Mouse (Mus musculus) ES-E14 (cell line): Measurements from ENCODE around the gene Dnm1. TPM values are rescaled to one million over a fixed set of nuclear protein-coding genes. Genes with fewer than 3 reads are reported as not detected.
A peak's percentile ranks its signal among the peaks of the same experiment; 100 is the strongest.

Source experiments
- DNase-seq: peaks from one replicate; pipeline ENCODE4 v3.0.0-alpha.2; 2013; ENCODE audit warnings: low read depth, low spot score
- H3K27ac ChIP-seq: 2 replicates; pipeline ENCODE4 v1.5.1; 2012; ENCODE audit warnings: low read depth, mild to moderate bottlenecking, low read length, moderate library complexity, mixed read lengths; ENCODE audit not compliant: poor library complexity, insufficient read depth, severe bottlenecking
- H3K36me3 ChIP-seq: 2 replicates; pipeline ENCODE4 v1.6.1; 2012; ENCODE audit warnings: mild to moderate bottlenecking, low read length, moderate library complexity, mixed read lengths; ENCODE audit not compliant: control insufficient read depth, poor library complexity, insufficient read depth, severe bottlenecking
- H3K4me1 ChIP-seq, 2 experiments: fragments of 150-350 bp in 1 of 2; sonication (generic) in 1 of 2; 2 replicates each; pipeline ENCODE4 v1.6.1; 2012; ENCODE audit warnings: low read length in 2 of 2, mild to moderate bottlenecking in 1 of 2, mixed read lengths in 1 of 2; ENCODE audit not compliant: control insufficient read depth in 2 of 2, insufficient read depth in 2 of 2, poor library complexity in 1 of 2
- H3K4me3 ChIP-seq, 2 experiments: fragments of 150-350 bp in 1 of 2; sonication (generic) in 1 of 2; 2 replicates each; pipeline ENCODE4 v1.5.1; 2012; ENCODE audit warnings: low read length in 2 of 2, low read depth in 1 of 2, mild to moderate bottlenecking in 1 of 2, mixed read lengths in 1 of 2; ENCODE audit not compliant: insufficient read depth in 1 of 2, poor library complexity in 1 of 2, severe bottlenecking in 1 of 2
- H3K9ac ChIP-seq: 2 replicates; pipeline ENCODE4 v1.6.1; 2012; ENCODE audit warnings: low read depth, mild to moderate bottlenecking, low read length, mixed read lengths; ENCODE audit not compliant: poor library complexity, insufficient read depth, severe bottlenecking
- H3K9me3 ChIP-seq: fragments of 150-350 bp; sonication (generic); 2 replicates; pipeline ENCODE4 v1.6.1; 2012; ENCODE audit warnings: low read depth, mild to moderate bottlenecking, low read length; ENCODE audit not compliant: control insufficient read depth, insufficient read depth
- CHD2 ChIP-seq: IDR thresholded peaks from 2 replicates; pipeline ENCODE4 v1.6.1; 2014; ENCODE audit warnings: mild to moderate bottlenecking, low read depth, low read length, inconsistent platforms
- HCFC1 ChIP-seq: IDR thresholded peaks from 2 replicates; pipeline ENCODE4 v1.6.1; 2012; ENCODE audit warnings: low read length, inconsistent platforms, borderline replicate concordance; ENCODE audit not compliant: insufficient read depth
- MAFK ChIP-seq: IDR thresholded peaks from 2 replicates; pipeline ENCODE4 v1.6.1; 2014; ENCODE audit warnings: mild to moderate bottlenecking, low read depth, low read length, inconsistent platforms; ENCODE audit not compliant: insufficient read depth
- ZC3H11A ChIP-seq: IDR thresholded peaks from 2 replicates; pipeline ENCODE4 v1.6.1; 2012; ENCODE audit warnings: low read depth, mild to moderate bottlenecking, inconsistent platforms, low read length, borderline replicate concordance
- ZNF384 ChIP-seq: IDR thresholded peaks from 2 replicates; pipeline ENCODE4 v1.6.1; 2012; ENCODE audit warnings: low read depth, low read length, inconsistent platforms
- in situ Hi-C, 2 experiments: fragments of 600-800 bp; cut with MboI; formaldehyde crosslinking; loops; one replicate each; pipeline ENCODE4 v1.15.1; 2025; ENCODE audit warnings: low sequenced_read_pairs in 2 of 2, inconsistent platforms in 1 of 2; ENCODE audit not compliant: unreplicated experiment in 2 of 2
- total RNA-seq: library from RNA; depleted of rRNA; stranded (reverse); fragments of 300-350 nt; gene quantifications from 2 replicates; pipeline ENCODE4 v1.2.3, GENCODE M21; 2012

Gene Dnm1
- total RNA-seq, 1 experiment: 1.5 TPM

DNA sequence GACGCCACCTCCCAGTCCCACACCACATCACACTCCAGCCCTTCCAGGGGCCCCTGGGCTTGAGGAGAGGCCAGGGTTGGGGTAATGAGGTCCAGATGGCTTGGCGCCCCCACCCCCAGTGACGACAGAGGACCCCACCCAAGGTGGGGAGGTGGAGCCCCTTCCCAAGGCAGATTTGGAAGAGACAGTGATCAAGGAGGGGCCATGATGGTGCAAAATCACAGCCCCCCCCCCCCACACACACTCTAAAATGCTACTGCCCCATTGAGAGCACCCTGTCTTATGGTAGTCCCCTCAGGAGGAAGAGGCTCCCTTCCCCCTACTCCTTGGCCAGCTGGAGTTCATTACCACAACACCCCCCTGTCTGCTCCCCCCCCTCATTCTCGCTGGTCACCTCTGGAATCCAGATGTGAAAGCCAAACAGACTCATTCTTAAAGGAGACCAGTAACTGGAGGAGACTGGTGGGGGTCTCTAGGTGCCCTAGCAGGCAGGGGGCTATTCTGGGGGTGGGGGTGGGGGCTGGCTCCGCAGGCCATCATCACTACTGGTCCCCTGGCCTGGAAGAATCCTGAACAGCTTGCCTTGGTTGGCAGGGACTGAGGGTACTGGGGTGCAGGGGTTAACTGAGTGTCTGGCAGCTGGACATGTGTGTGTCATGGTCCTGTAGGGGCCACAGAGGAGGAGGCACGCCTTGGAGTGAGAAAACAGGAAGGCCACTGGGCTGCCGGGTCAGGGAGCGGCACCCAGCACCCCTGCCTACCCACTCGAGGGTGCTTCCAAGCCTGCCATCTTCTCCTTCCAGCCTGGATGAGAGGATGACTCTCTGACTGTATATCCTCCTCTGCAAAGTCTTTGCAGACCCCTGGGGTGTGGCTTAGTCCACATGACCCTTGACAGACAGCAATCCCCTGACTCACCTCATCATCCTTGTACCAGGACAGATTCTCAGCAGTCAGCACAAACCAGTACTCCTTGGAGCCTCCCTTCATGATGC lies 33.3 kb downstream of the Dnm1 start:
- in situ Hi-C loops: no loop called here
- TF ChIP-seq CHD2 (no peak), HCFC1 (no peak), ZNF384 (no peak), ZC3H11A (no peak)
- no peak overlapping the region for H3K27ac ChIP-seq
- no peaks in the 10 kb centered on the region for H3K9me3 ChIP-seq
- DNase-seq: no peak
- H3K9ac ChIP-seq: no peak overlapping the region; the same call in 1 of the 2 replicates
- no peak overlapping the region for H3K4me3 ChIP-seq
- peaks cover 0 to 23% of the 10 kb centered on the region in 2 experiments; a peak in 2 of 4 replicates for H3K4me1 ChIP-seq
- H3K36me3 ChIP-seq: no peaks in the 10 kb centered on the region

DNA sequence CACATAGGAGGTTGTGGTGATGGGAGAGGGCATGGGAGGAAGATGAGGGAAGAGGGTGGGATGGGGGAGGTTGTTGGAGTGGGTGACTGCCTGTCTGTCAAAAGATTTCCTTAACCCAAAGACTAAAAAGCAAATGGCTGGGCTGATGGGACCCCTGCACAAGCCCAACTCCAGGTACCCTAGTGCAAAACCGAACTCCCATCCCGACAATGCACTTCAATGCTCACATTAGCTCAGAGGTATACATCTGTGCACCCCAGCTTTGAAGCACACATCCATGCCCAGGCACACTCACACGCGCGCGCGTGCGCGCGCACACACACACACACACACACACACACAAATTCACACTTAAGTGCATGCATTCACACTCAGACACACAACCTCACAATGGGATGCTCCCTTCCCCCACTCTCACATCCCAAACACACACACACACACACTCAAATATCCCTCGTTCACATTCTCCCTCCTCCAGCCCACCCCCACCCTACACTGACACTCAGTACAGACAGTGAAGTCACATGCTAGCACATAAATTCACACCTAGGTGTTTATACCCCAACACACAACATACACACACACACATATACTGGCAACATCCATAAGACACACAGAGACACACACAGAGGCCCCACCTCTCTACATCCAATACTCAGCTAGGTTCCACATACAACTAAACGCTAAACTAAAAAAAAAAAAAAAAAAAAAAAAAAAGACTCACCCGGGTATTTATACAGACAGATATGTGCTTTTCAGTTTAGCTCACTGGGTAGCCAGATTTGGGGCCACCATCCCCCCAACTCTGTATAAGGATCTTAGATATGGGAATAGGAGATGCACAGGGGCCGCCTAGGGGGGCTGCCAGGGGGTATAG lies 34.2 kb downstream of the Dnm1 start:
- Histone ChIP-seq H3K36me3 (no peaks in the 10 kb centered on the region), H3K4me3 (peak overlapping the region in 1 of 2 experiments; percentile 47; a peak in 1 of 4 replicates), H3K27ac (no peak overlapping the region), H3K9ac (no peak overlapping the region; the same call in 1 of the 2 replicates), H3K4me1 (peaks cover 0 to 23% of the 10 kb centered on the region in 2 experiments; a peak in 2 of 4 replicates), H3K9me3 (no peaks in the 10 kb centered on the region)
- no peak for DNase-seq
- 0 out of 2 replicates have a peak, but pooled peaks have one; percentile 35 for TF ChIP-seq ZNF384
- no peak for TF ChIP-seq MAFK
- in situ Hi-C loops: no loop called here

DNA sequence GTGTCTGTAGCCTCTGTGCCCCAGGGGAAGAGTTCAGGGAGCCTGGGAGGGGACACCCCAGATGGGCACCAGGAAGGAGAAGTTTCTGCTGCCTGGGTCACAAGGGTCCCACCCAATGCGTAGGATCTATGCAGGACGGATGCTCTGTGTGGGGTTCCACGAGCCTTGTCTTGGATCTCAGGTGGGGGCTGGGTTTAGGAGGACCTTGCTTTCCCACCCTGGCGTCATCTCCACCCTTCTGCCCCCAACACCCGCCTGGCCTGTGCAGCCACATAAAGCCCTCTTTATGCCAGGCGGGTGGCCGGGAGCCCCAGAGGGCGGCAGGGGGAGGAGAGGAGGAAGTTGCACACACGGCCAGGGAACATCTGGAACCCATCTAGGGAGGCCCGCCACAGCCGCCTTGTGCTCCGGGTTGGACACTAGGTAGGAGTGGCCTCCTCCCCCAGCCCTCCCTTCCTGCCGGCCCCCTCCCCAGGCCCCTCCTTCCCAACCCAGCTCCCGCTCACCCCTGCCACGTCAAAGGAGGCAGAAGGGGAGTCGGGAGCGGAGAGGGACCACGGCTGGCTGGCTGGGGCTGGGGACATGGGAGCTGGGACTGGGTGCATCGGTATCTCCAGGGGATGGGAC lies 35.2 kb downstream of the Dnm1 start:
- Histone ChIP-seq H3K9ac (peak overlapping the region; percentile 33), H3K36me3 (no peaks in the 10 kb centered on the region), H3K4me1 (peaks cover 0 to 23% of the 10 kb centered on the region in 2 experiments; a peak in 2 of 4 replicates), H3K27ac (no peak overlapping the region), H3K9me3 (no peaks in the 10 kb centered on the region), H3K4me3 (peak overlapping the region; percentile 47 to 51; a peak in 3 of 4 replicates)
- TF ChIP-seq ZC3H11A (no peak), HCFC1 (no peak), ZNF384 (no peak), CHD2 (no peak), MAFK (no peak)
- in situ Hi-C loops: no loop called here
- DNase-seq: no peak

DNA sequence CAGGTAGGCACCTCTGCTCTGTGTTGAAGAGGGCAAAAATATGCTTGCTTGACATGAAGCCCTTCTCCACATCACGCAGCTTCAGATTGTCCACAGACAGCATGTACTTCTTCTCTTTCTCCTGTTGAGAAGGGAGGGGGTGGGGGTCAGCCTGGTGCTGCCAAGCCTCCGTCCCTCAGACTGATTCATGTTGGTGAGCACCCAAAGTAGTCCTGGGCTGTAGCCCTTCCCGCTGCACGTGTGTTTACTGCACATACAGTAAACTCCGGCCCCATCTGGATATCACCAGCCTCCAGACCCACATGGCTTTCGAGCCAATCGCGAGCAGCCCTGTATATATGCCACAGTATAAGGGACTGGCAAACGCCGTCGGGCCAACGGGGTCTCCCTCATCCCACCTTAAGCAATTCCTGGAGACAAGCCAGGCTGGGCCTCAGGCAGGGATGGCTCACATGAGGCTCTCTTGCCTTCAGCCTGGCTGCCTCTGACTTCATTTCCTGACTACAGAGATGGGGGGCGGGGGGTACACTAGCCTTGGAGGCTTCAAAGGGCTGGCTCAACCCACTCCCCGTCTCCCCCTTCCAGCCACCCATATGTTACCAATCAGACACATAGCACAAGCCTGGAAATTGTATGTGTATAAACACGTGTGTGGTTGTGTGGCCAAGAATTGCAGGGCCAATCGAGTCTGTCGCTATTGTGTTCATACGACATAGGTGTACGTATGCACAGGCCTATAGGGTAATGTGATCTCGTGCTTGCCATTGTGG lies 36.1 kb downstream of the Dnm1 start:
- DNase-seq: no peak
- Histone ChIP-seq H3K36me3 (no peaks in the 10 kb centered on the region), H3K9ac (no peak overlapping the region), H3K27ac (no peak overlapping the region), H3K4me1 (peaks cover 0 to 23% of the 10 kb centered on the region in 2 experiments; a peak in 2 of 4 replicates), H3K4me3 (no peak overlapping the region), H3K9me3 (no peaks in the 10 kb centered on the region)
- in situ Hi-C loops: no loop called here
- TF ChIP-seq HCFC1: no peak
- no peak for TF ChIP-seq ZC3H11A
- TF ChIP-seq MAFK: no peak
- TF ChIP-seq ZNF384: no peak
- no peak for TF ChIP-seq CHD2
